Mouse (Mus musculus) stomach, adult 2 months (tissue): ENCODE data around the gene Csn1s2a. TPM values are rescaled to one million over a fixed set of nuclear protein-coding genes. Genes with fewer than 3 reads are reported as not detected.

ENCODE experiments used
- polyA plus RNA-seq: library from polyadenylated mRNA; depleted of rRNA; stranded (reverse); fragments of >200 nt; gene quantifications from 2 replicates; pipeline ENCODE4 v1.2.3, GENCODE M21; 2012; rRNA removed

Gene Csn1s2a
- polyA plus RNA-seq = not detected in 2 replicates

DNA sequence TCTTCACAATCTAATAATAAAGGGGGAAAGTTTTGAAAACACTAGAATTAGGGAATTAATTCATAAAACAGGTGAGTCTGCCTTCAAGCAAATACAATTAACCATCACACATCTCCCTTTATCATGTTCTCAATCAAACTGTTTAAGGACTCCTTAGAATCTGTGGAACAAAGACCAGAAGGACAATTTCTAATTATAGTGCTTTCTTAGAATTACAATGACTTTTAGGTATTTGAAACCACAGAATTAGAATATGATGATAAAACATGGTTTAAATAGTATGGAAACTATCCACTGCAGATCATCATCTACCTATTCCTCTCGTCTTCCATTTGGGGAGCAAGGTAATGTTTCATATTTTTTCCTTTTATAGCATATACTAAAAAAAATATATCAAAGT, at the start of gene Csn1s2a:
Csn1s2a (plus strand) TSS at position 301 of the 400 bp plus-strand sequence.

DNA sequence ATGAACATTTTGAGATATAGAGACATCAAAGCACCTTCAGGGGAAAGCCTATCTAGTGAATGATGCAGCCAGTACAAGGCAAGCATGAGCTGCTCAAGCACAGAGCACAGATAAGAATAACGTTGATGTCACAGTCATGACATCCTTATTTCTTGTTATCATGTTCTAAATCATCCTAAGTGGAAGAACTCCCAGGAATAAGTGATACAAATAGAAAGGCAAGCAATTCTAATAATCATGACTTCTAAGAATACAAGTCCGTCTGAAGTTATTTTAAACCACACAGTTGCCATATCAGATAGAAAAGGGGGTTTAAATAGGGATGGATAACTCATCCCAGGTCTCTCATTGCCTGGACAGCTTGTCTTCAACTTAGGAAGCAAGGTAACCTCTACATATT, 33.4 kb downstream of the Csn1s2a start, which contains the start of gene Csn1s2b:
Csn1s2b (plus strand) TSS at position 301 of the 400 bp plus-strand sequence.

DNA sequence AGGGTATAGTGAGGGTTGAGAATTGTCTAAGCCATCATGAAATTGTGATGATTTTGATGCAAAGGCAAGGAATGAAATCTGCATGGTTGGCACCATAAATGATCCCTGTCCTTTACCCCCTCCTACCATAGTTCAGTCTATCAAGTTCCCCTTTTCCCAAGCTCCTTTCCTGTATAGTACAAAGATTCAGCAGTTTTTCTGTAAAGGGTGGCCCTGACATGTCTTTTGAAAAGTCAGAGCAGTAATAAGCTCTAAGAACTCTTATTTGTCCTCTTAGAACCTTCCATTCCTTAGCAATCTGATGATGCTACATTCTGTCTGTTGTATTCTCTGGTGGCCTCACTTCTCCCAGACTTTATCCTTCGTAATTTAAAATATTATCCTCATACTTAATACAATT, 51.0 kb downstream of the Csn1s2a start, which contains the start of gene Prr27:
Prr27 (plus strand) TSS at position 301 of the 400 bp plus-strand sequence.

Other genes with a start within 250 kb of the Csn1s2a start
- gene Sult1b1, start 236.4 kb upstream of the Csn1s2a start, polyA plus RNA-seq = 0.52 and 0.95 TPM in 2 replicates
- 0.15 and 0.25 TPM in 2 replicates for gene Sult1d1, start 205.5 kb upstream of the Csn1s2a start, polyA plus RNA-seq
- not detected in 2 replicates for gene Sult1e1, start 183.0 kb upstream of the Csn1s2a start, polyA plus RNA-seq
- not detected in 2 replicates for gene Csn1s1, start 108.4 kb upstream of the Csn1s2a start, polyA plus RNA-seq
- gene Csn2, start 74.9 kb upstream of the Csn1s2a start, polyA plus RNA-seq = not detected in 2 replicates
- gene Csn1s2b, start 33.5 kb downstream of the Csn1s2a start, polyA plus RNA-seq = not detected in 2 replicates
- gene Prr27, start 51.1 kb downstream of the Csn1s2a start, polyA plus RNA-seq = not detected in 2 replicates
- gene Odam, start 110.5 kb downstream of the Csn1s2a start, polyA plus RNA-seq = not detected in 2 replicates
- gene Csn3, start 151.0 kb downstream of the Csn1s2a start, polyA plus RNA-seq = not detected in 2 replicates
- not detected in 2 replicates for gene 2310003L06Rik, start 194.9 kb downstream of the Csn1s2a start, polyA plus RNA-seq
- gene Gm28434, start 194.9 kb downstream of the Csn1s2a start, polyA plus RNA-seq = not detected in 2 replicates
- not detected in 2 replicates for gene Cabs1, start 204.9 kb downstream of the Csn1s2a start, polyA plus RNA-seq
- gene Smr3a, start 228.0 kb downstream of the Csn1s2a start, polyA plus RNA-seq = not detected in 2 replicates